Mouse (Mus musculus) CD8-positive naive resting alpha-beta T cell, adult 2 months (primary cell): ENCODE results near the gene Atp6v1g2.
A peak's percentile ranks its signal among the peaks of the same experiment; 100 is the strongest.

Source experiments
- DNase-seq, 2 experiments: peaks; one replicate each; pipeline ENCODE4 v3.0.0; 2022; ENCODE audit warnings: low read depth in 2 of 2, low spot score in 2 of 2

Atp6v1g2 gene

GRCm38 (mm10) chr17:35236390-35236746 lies 2.9 kb downstream of the Atp6v1g2 start:
- peak; percentile 98 to 100 for DNase-seq

DNA sequence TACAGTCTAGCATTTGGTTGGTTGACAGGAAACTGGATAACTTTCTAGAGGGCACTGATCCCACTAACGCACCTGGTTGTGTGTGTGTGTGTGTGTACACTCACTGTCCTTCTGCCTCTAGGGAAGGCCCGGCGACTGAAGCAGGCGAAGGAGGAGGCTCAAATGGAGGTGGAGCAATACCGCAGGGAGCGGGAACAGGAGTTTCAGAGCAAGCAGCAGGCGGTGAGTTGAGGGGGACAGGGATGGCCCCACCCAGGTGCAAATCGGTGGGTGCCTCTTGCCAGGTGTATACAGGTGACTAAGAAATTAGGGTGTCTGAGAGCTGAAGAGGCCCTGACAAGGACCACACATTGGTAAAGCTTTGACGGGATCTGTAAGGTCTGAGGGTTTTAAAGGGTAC lies 3.5 kb downstream of the Atp6v1g2 start:
- no peak for DNase-seq

- DNase-seq, result no peak
These were observed 4.0 kb downstream of the Atp6v1g2 start for GRCm38 (mm10) chr17:35237504-35237903.

DNA sequence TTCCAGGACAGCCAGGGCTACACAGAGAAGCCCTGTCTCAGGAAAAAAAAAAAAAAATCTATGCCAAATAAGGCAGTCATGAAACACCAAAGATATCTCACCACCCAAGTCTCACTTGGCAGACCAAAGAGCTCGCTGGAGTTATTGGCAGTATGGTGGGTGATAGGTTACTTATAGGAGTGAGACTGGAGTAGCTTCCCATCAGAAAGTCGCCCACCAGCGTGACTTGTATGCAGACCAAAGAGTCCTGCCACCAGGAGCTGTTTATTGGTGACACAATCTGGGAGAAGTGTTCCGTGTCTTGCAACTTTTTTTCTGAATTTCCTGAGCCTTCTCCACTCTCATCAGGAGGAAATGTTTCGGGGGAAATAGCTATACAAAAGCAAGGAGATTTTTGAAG lies 6.2 kb downstream of the Atp6v1g2 start:
- DNase-seq, result no peak

GRCm38 (mm10) chr17:35240384-35241304 lies 7.2 kb downstream of the Atp6v1g2 start:
- no peak for DNase-seq

- DNase-seq, result peak; percentile 95
These were observed 8.0 kb downstream of the Atp6v1g2 start, which contains the start of gene Ddx39b for GRCm38 (mm10) chr17:35241305-35242014. Gene Ddx39b (plus strand): TSS chr17:35241746.

DNA sequence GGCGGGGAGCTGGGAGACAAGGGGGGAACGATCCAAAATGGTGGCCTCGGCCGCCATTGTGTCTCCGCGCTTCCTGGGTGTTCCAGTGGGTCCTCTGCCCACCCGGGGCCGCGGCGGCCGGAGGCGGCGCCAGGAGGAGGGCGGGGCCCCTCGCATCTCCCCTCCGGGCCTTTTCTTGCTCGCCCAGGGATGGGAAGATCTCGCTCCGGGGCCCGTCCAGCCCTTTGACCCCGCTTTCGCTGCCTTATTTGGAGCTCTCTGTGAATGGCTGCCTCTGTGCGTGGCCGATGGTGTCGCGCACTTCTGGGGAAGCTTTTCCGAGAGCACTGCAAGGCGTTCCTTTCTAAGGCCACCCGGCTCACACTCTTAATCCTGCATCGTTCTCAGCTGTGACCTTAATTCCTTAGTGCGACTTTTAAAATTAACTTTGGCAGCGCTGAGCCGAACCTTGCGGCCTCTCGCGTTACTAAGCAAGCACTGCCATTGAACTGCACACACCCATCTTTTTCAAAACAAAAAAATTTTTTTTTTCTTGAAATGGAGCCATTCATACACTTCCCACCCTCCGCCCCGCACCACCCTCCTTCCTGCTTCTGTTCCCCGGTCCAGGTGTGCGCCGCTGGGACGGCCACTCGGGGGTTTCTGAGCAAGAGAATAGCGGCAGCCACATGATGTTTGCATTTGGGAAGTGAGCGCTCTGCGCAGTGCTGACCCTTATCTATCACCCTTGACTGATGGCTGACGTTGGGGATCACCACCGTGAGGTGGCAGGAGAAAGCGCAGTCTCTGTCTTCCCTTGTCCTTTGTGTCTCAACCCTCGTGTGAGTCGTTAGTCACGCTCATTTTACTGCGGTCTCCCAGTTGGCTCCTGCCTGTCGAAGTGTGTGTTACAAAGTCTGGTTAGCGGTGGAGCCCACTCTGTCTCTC lies 8.8 kb downstream of the Atp6v1g2 start:
- peak; percentile 39 to 56 for DNase-seq

- no peak for DNase-seq
These were observed 9.6 kb downstream of the Atp6v1g2 start for GRCm38 (mm10) chr17:35243086-35243485.

DNA sequence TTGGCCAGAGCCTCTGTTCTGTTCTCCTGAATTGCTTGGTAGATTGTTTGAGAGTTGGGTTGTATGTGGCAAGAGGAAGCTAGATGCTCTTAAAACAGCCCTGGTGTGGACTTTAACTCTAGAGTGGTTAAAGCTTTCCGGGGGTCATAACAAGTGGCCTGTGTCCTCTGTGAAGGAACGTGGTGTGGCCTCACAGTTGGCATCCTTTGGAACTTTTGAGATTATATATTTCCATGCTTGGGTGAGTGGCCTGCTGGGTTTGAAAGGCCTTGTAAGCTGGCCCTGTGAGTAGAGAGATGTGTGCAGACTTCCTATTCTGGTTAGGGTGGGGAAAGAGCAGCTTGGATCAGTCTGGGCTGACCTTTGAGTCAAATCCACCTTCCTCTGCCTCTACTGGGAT lies 11.5 kb downstream of the Atp6v1g2 start:
- DNase-seq, result no peak

DNA sequence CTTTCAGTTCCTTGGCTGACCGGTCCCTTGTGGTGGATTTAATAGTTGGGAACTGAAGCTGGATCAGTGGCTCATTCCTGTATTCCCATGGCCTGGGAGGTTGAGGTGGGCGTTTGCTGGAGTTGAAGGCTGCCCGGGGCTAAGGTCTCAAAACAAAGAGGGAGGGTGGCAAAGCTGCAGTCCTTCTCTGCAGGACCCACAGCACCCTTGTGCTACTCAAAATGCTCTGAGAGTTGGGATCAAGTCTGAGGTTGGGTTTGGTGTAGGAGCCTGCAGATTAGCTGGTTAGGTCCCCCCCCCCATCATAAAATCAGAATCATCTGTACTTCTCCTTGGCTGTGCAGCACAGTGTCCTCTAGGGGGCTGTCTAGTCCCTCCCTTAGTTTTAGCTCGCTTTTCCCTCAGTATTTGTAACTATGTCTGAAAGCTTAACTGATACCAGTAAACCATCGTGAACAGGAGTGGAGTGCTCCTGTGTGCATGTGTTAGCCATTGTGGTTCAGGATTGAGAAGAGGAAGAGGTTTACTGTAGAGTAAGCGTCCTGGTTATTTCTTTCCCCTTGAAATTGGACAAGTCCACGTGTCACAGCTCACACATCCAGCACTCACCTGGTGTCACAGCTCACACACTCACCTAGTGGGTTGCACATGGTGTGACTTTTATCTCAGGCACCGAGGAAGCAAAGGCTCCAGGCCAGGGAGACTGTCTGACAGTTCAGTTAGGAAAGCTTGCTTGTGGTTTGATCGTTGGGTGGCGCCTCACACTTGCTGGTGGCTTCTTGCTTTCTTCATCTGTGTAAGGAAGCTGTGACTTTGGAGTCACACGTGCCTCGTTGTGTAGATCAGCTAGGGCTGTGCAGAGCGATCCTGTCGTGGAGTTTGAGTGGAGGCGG lies 12.5 kb downstream of the Atp6v1g2 start:
- no peak for DNase-seq

- no peak for DNase-seq
These were observed 13.7 kb downstream of the Atp6v1g2 start for GRCm38 (mm10) chr17:35247144-35247543.

GRCm38 (mm10) chr17:35248986-35249385 lies 15.5 kb downstream of the Atp6v1g2 start:
- no peak for DNase-seq

DNA sequence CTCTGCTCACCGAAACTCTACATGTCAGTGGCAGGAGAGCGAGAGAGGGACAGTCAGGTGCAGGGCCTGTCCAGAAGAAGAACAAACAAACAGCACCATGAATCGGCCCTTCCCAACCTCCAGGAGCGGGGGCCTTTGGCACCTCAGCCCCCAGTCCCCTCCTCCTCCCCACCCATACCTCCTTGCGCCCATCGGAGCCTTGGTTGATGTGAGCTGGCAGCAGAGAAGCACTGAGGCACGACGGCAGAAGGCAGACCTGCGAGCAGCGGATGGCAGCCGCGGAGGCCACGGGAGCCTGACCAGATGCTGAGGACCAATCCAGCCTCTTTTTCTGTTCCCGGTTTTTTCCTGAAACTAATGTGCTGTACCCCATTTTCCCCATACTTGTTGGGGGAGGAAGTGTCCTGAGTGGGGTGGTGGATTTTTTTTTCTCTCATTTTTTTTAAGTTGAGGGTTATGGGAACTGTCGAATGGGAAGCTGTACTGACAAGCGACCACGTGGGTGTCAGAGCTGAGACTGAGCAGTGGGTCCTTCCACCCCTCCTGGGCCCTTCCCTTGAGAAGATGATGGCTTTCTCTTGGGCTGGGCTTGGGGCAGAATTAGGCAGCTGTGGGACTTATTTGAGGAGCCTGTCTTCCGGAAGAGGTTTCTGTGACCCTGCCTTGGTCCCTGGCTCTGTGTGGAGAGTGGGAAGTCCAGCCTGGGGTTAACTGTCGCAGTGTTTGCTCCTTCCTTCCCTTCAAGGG lies 16.2 kb downstream of the Atp6v1g2 start:
- DNase-seq, result no peak

- DNase-seq, result no peak
These were observed 17.1 kb downstream of the Atp6v1g2 start for GRCm38 (mm10) chr17:35250348-35251120.

GRCm38 (mm10) chr17:35251162-35251719 lies 17.8 kb downstream of the Atp6v1g2 start:
- no peak for DNase-seq

GRCm38 (mm10) chr17:35251981-35252380 lies 18.5 kb downstream of the Atp6v1g2 start:
- DNase-seq, result no peak

GRCm38 (mm10) chr17:35252619-35253292 lies 19.3 kb downstream of the Atp6v1g2 start:
- no peak for DNase-seq
